Mouse (Mus musculus) bone marrow, adult 2 months (tissue): ENCODE measurements at regions not wholly inside any gene's neighbourhood (a gene's known extent, or its start where the extent isn't known, plus 50 kb on each side); places are given as distances from the start of the nearest gene placed in this dataset.

Experiments used
- H3K27ac ChIP-seq: fragments of 200-500 bp; 2 replicates; pipeline ENCODE4 v1.5.1; 2012; ENCODE audit warnings: low read depth, mild to moderate bottlenecking, control low read depth, inconsistent platforms, low read length; ENCODE audit not compliant: control insufficient read depth, poor library complexity, insufficient read depth
- H3K4me1 ChIP-seq: fragments of 200-500 bp; 2 replicates; pipeline ENCODE4 v1.6.1; 2011; ENCODE audit warnings: low read length; ENCODE audit not compliant: control insufficient read depth, insufficient read depth
- H3K4me3 ChIP-seq: fragments of 200-500 bp; replicated peaks from 2 replicates; pipeline ENCODE3; 2011; ENCODE audit warnings: mild to moderate bottlenecking, low read depth, low read length, control low read depth; ENCODE audit not compliant: control insufficient read depth
- CTCF ChIP-seq: fragments of 200-500 bp; IDR thresholded peaks from 2 replicates; pipeline ENCODE4 v1.5.1; 2011; ENCODE audit warnings: low read length, control low read depth; ENCODE audit not compliant: control insufficient read depth, insufficient read depth
- POLR2A ChIP-seq: fragments of 200-500 bp; IDR thresholded peaks from 2 replicates; pipeline ENCODE4 v1.6.1; 2011; ENCODE audit warnings: low read depth, mild to moderate bottlenecking, control low read depth, low read length, borderline replicate concordance; ENCODE audit not compliant: control insufficient read depth
- WGBS: fragments of 180-500 bp; shearing (Covaris S2); methylation state at CpG from one replicate; pipeline ENCODE4 v1.1.7; 2018; 5-methylcytosine and 5-hydroxymethylcytosine counted together

GRCm38 (mm10) chr17:9938426-9938825, 268.9 kb upstream of the Pabpc6 start:
- 86% methylated on average over 10 of the region's 10 CpGs for WGBS
- Histone ChIP-seq H3K4me1 (no peaks in the 10 kb centered on the region), H3K27ac (no peak overlapping the region), H3K4me3 (no peak overlapping the region)
- no peak for TF ChIP-seq CTCF
- TF ChIP-seq POLR2A: no peak

- H3K4me3 ChIP-seq: no peak overlapping the region
- H3K27ac ChIP-seq: no peak overlapping the region
- WGBS: 86% methylated on average over 5 of the region's 5 CpGs
- no peaks in the 10 kb centered on the region for H3K4me1 ChIP-seq
- no peak for TF ChIP-seq POLR2A
- no peak for TF ChIP-seq CTCF
These were observed 267.7 kb upstream of the Pabpc6 start for GRCm38 (mm10) chr17:9937211-9937610.

DNA sequence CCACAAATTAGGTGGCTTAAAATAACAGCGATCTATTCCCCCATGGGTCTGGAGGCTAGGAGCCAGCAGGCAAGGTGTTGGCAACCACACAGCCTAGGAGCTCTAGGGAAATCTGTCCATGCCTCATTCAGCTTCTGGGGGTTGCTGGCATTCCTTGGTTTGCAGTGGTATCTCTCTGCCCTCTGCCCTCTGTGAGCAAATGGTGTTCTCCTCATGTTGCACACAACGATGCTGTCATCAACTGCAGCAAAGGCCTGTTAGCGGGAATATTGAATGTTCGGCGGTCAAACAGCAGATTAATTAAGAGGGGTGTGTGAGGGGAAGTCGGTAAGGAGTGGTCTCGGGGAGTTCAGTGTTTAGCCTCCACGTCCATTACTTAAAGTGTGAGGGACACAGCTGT, 262.7 kb upstream of the Pabpc6 start:
- no peaks in the 10 kb centered on the region; the same call in 1 of the 2 replicates for H3K4me1 ChIP-seq
- H3K4me3 ChIP-seq: no peak overlapping the region
- H3K27ac ChIP-seq: no peak overlapping the region
- 83% methylated on average over 8 of the region's 8 CpGs for WGBS
- TF ChIP-seq CTCF (no peak), POLR2A (no peak)

DNA sequence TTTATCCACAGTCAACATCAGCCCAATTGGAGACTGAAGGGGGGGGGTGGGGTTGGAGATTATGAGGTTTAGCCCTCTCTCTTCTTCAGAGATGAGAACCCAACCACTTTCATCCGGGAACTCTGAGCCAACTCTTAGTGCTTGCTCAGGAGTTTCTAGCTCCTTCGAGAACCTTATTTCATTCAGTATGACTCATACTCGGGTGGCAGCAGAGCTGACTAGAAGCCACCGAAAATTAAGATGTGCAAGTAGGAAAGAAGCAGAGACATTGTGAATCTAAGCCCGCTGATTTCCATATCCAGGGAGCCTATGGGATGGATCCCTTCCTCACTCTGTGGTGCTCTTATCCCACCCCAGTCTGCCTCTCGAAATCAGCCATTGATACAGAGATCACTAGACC, 262.0 kb upstream of the Pabpc6 start:
- no peak overlapping the region for H3K4me3 ChIP-seq
- WGBS: 75% methylated on average over 6 of the region's 6 CpGs
- TF ChIP-seq CTCF (no peak), POLR2A (no peak)
- no peak overlapping the region for H3K27ac ChIP-seq
- no peaks in the 10 kb centered on the region; the same call in 1 of the 2 replicates for H3K4me1 ChIP-seq

GRCm38 (mm10) chr17:9929448-9930088, 260.1 kb upstream of the Pabpc6 start:
- H3K4me3 ChIP-seq: no peak overlapping the region
- H3K4me1 ChIP-seq: no peaks in the 10 kb centered on the region; the same call in 1 of the 2 replicates
- TF ChIP-seq POLR2A: no peak
- WGBS: 84% methylated on average over 8 of the region's 8 CpGs
- H3K27ac ChIP-seq: no peak overlapping the region

DNA sequence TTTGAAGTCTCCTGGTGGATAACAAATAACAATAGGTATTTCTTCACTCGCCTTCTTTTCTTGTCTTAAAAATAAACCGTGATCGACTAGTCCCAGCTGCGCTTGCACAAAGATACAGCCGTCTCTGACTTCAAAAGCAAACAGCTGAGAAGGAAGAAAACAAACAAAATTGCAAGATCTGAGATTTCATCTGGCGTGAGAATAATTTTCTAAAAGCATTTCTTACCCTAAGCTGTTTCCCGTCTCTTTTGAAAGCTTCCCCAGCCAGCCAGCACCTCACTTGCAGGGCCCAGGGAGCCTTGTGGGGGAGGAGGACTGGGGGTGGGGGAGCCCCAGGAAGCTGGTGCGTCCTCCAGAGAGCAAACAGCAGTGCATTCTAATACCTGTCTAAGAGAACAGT, 258.2 kb upstream of the Pabpc6 start:
- TF ChIP-seq POLR2A (no peak), CTCF (no peak)
- WGBS: 75% methylated on average over 8 of the region's 8 CpGs

DNA sequence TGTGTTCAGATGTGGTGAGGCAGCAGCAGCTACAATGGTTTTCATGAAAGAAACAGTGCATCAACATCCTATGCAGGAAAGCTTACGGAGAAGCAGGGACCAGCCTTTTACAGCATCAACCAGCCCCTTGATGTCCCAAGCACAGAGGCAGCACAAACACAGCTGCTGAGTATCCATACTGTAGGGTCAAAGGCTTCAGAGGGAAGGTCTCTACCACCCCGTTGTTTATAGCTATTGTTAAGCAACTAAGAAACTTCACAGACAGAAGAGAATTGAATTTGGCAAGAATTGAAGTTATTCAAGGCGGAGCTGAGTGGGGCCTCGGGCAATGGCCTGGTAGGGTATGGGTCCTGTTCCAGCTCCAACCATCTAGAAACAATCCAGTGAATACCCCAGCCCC, 256.8 kb upstream of the Pabpc6 start:
- no peak for TF ChIP-seq POLR2A
- no peak for TF ChIP-seq CTCF
- Histone ChIP-seq H3K4me1 (no peaks in the 10 kb centered on the region; the same call in 1 of the 2 replicates), H3K4me3 (no peak overlapping the region), H3K27ac (no peak overlapping the region)
- 76% methylated on average over 4 of the region's 4 CpGs for WGBS

More for the DNA sequence above, 258.2 kb upstream of the Pabpc6 start:
- no peak overlapping the region for H3K27ac ChIP-seq
- no peaks in the 10 kb centered on the region; the same call in 1 of the 2 replicates for H3K4me1 ChIP-seq
- no peak overlapping the region for H3K4me3 ChIP-seq

GRCm38 (mm10) chr17:9921326-9921725, 251.8 kb upstream of the Pabpc6 start:
- Histone ChIP-seq H3K4me1 (no peaks in the 10 kb centered on the region), H3K4me3 (no peak overlapping the region), H3K27ac (no peak overlapping the region)
- WGBS: 56% methylated on average over 2 of the region's 2 CpGs
- TF ChIP-seq POLR2A (no peak), CTCF (no peak)

DNA sequence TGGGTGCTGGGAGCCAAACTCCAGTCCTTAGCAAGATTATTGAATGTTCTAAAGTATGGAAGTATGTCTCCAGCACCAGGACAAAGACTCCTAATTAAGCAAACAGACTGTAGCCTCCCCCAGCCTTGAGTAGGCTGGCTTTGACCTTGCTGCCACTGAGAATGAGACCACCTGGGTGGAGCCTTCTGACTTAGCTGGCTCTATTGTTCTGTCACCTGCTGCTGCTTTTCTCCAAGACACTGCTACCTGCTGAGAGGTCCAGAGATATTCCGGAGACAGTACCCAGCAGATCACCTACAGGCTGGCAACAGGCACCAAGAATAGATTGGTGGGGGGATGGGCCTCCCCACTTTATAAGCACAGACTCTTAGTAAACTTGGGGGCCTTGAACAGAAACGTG, 247.5 kb upstream of the Pabpc6 start:
- no peak for TF ChIP-seq CTCF
- TF ChIP-seq POLR2A: no peak
- Histone ChIP-seq H3K4me3 (no peak overlapping the region), H3K4me1 (no peaks in the 10 kb centered on the region), H3K27ac (no peak overlapping the region)
- WGBS: 80% methylated on average over 2 of the region's 2 CpGs
